Mouse (Mus musculus) MEL (cell line): ENCODE results near the gene Palm3. TPM values are rescaled to one million over a fixed set of nuclear protein-coding genes. Genes with fewer than 3 reads are reported as not detected.

Experiments
- DNase-seq: peaks from one replicate; pipeline ENCODE4 v3.0.0; 2011; ENCODE audit warnings: low read depth, low spot score
- H3K27ac ChIP-seq: 2 replicates; pipeline ENCODE4 v1.5.1; 2012; ENCODE audit warnings: low read depth, mild to moderate bottlenecking, control low read depth, low read length, moderate library complexity; ENCODE audit not compliant: control insufficient read depth
- H3K27me3 ChIP-seq, 2 experiments: fragments of 150-350 bp in 1 of 2; sonication (generic) in 1 of 2; 2 replicates each; pipeline ENCODE4 v1.6.1; 2012; ENCODE audit warnings: low read length in 2 of 2, mild to moderate bottlenecking in 2 of 2, improper control_type of control experiment in 1 of 2, moderate library complexity in 1 of 2; ENCODE audit not compliant: insufficient read depth in 2 of 2, control insufficient read depth in 1 of 2
- H3K36me3 ChIP-seq, 2 experiments: 2 replicates each; pipeline ENCODE4 v1.6.1; 2012 to 2014; ENCODE audit warnings: low read length in 2 of 2, improper control_type of control experiment in 1 of 2, inconsistent platforms in 1 of 2, mild to moderate bottlenecking in 1 of 2; ENCODE audit not compliant: insufficient read depth in 2 of 2, control insufficient read depth in 1 of 2
- H3K4me1 ChIP-seq, 2 experiments: fragments of 150-350 bp in 1 of 2; sonication (generic) in 1 of 2; 2 replicates each; pipeline ENCODE4 v1.6.1; 2012; ENCODE audit warnings: low read length in 2 of 2, improper control_type of control experiment in 1 of 2, mild to moderate bottlenecking in 1 of 2; ENCODE audit not compliant: insufficient read depth in 2 of 2, control insufficient read depth in 1 of 2
- H3K4me3 ChIP-seq, 2 experiments: fragments of 150-350 bp in 1 of 2; sonication (generic) in 1 of 2; 2 replicates each; pipeline ENCODE4 v1.5.1; 2012; ENCODE audit warnings: low read depth in 2 of 2, low read length in 2 of 2, mild to moderate bottlenecking in 2 of 2, moderate library complexity in 2 of 2, control low read depth in 1 of 2, improper control_type of control experiment in 1 of 2; ENCODE audit not compliant: control insufficient read depth in 1 of 2, insufficient read depth in 1 of 2
- H3K79me2 ChIP-seq: 2 replicates; pipeline ENCODE4 v1.6.1; 2012; ENCODE audit warnings: mild to moderate bottlenecking, low read length, moderate library complexity; ENCODE audit not compliant: control insufficient read depth, poor library complexity, insufficient read depth
- H3K9ac ChIP-seq: 2 replicates; pipeline ENCODE4 v1.6.1; 2012; ENCODE audit warnings: low read depth, mild to moderate bottlenecking, control low read depth, low read length, moderate library complexity; ENCODE audit not compliant: control insufficient read depth, poor library complexity, severe bottlenecking
- H3K9me3 ChIP-seq: fragments of 150-350 bp; sonication (generic); replicated peaks from 2 replicates; pipeline ENCODE4 v1.6.1; 2012; ENCODE audit warnings: mild to moderate bottlenecking, low read length, improper control_type of control experiment, moderate library complexity; ENCODE audit not compliant: insufficient read depth
- CHD2 ChIP-seq: IDR thresholded peaks from 2 replicates; pipeline ENCODE4 v1.6.1; 2011; ENCODE audit warnings: low read length, improper control_type of control experiment
- CTCF ChIP-seq, 3 experiments: IDR thresholded peaks in 2 of 3; conservative IDR thresholded peaks in 1 of 3; 2 replicates each; pipeline ENCODE4 v1.5.1; 2011 to 2012; ENCODE audit warnings: low read length in 3 of 3, low read depth in 2 of 3, mild to moderate bottlenecking in 2 of 3, improper control_type of control experiment in 1 of 3, inconsistent platforms in 1 of 3, mixed read lengths in 1 of 3, moderate library complexity in 1 of 3; ENCODE audit not compliant: control insufficient read depth in 1 of 3, insufficient read depth in 1 of 3, poor library complexity in 1 of 3, severe bottlenecking in 1 of 3
- E2F4 ChIP-seq: IDR thresholded peaks from 2 replicates; pipeline ENCODE4 v1.6.1; 2011; ENCODE audit warnings: low read depth, low read length, improper control_type of control experiment, borderline replicate concordance
- HCFC1 ChIP-seq: IDR thresholded peaks from 2 replicates; pipeline ENCODE4 v1.6.1; 2012; ENCODE audit warnings: low read depth, mild to moderate bottlenecking, inconsistent platforms, low read length, improper control_type of control experiment, moderate library complexity
- JUND ChIP-seq: IDR thresholded peaks from 2 replicates; pipeline ENCODE4 v1.6.1; 2011; ENCODE audit warnings: low read depth, mild to moderate bottlenecking, improper control_type of control experiment, low read length
- MAFK ChIP-seq: IDR thresholded peaks from 2 replicates; pipeline ENCODE4 v1.6.1; 2011; ENCODE audit warnings: low read depth, mild to moderate bottlenecking, low read length, improper control_type of control experiment, borderline replicate concordance
- MAX ChIP-seq: IDR thresholded peaks from 2 replicates; pipeline ENCODE4 v1.6.1; 2011; ENCODE audit warnings: low read length, improper control_type of control experiment
- MAZ ChIP-seq: IDR thresholded peaks from 2 replicates; pipeline ENCODE4 v1.6.1; 2012; ENCODE audit warnings: low read depth, mild to moderate bottlenecking, inconsistent platforms, low read length, improper control_type of control experiment
- MEF2A ChIP-seq: IDR thresholded peaks from 2 replicates; pipeline ENCODE4 v1.6.1; 2014; ENCODE audit warnings: low read depth, mild to moderate bottlenecking, inconsistent platforms, low read length, improper control_type of control experiment; ENCODE audit not compliant: poor library complexity, insufficient replicate concordance, severe bottlenecking; ENCODE audit errors: extremely low read depth
- MYC ChIP-seq: IDR thresholded peaks from 2 replicates; pipeline ENCODE4 v1.6.1; 2011; ENCODE audit warnings: low read depth, mild to moderate bottlenecking, low read length, improper control_type of control experiment, moderate library complexity
- NRF1 ChIP-seq: IDR thresholded peaks from 2 replicates; pipeline ENCODE4 v1.6.1; 2014; ENCODE audit warnings: low read depth, mild to moderate bottlenecking, inconsistent platforms, low read length, improper control_type of control experiment, moderate library complexity; ENCODE audit not compliant: poor library complexity, insufficient read depth, severe bottlenecking
- POLR2AphosphoS5 ChIP-seq: IDR thresholded peaks from 2 replicates; pipeline ENCODE4 v1.6.1; 2012; ENCODE audit warnings: low read depth, borderline replicate concordance, mild to moderate bottlenecking, inconsistent platforms, low read length, moderate library complexity, mixed read lengths
- RAD21 ChIP-seq: IDR thresholded peaks from 2 replicates; pipeline ENCODE4 v1.6.1; 2011; ENCODE audit warnings: mild to moderate bottlenecking, low read depth, low read length, improper control_type of control experiment
- RCOR1 ChIP-seq: IDR thresholded peaks from 2 replicates; pipeline ENCODE4 v1.6.1; 2012; ENCODE audit warnings: low read depth, mild to moderate bottlenecking, inconsistent platforms, low read length, improper control_type of control experiment
- TBP ChIP-seq: IDR thresholded peaks from 2 replicates; pipeline ENCODE4 v1.8.0; 2011; ENCODE audit warnings: low read depth, low read length, improper control_type of control experiment
- UBTF ChIP-seq: IDR thresholded peaks from 2 replicates; pipeline ENCODE4 v1.6.1; 2012; ENCODE audit warnings: low read depth, mild to moderate bottlenecking, inconsistent platforms, low read length, improper control_type of control experiment, moderate library complexity, borderline replicate concordance; ENCODE audit not compliant: insufficient read depth
- USF1 ChIP-seq: IDR thresholded peaks from 2 replicates; pipeline ENCODE4 v1.6.1; 2014; ENCODE audit warnings: low read depth, mild to moderate bottlenecking, inconsistent platforms, low read length, improper control_type of control experiment, moderate library complexity
- USF2 ChIP-seq, 2 experiments: IDR thresholded peaks; 2 replicates each; pipeline ENCODE4 v1.6.1; 2011 to 2012; ENCODE audit warnings: improper control_type of control experiment in 2 of 2, low read length in 2 of 2, borderline replicate concordance in 1 of 2, inconsistent platforms in 1 of 2, low read depth in 1 of 2, mild to moderate bottlenecking in 1 of 2; ENCODE audit not compliant: insufficient read depth in 1 of 2
- polyA plus RNA-seq, 2 experiments: library from polyadenylated mRNA; stranded (reverse) in 1 of 2; unstranded in 1 of 2; fragments of >175 nt in 1 of 2; fragments of >200 nt in 1 of 2; gene quantifications; 2 replicates each; pipeline versions ENCODE4 v1.2.1 to v1.2.4; 2012; ENCODE audit warnings: low replicate concordance in 2 of 2, low read depth in 1 of 2; ENCODE audit not compliant: insufficient read length in 2 of 2, insufficient read depth in 1 of 2, missing spikeins in 1 of 2
- total RNA-seq: library from RNA; depleted of rRNA; stranded (reverse); fragments of 300-350 nt; gene quantifications from 2 replicates; pipeline ENCODE4 v1.2.3, GENCODE M21; 2012

Palm3 gene
- total and polyA plus RNA-seq, 3 experiments = 0.65 to 3.6 TPM; not detected in 1

DNA sequence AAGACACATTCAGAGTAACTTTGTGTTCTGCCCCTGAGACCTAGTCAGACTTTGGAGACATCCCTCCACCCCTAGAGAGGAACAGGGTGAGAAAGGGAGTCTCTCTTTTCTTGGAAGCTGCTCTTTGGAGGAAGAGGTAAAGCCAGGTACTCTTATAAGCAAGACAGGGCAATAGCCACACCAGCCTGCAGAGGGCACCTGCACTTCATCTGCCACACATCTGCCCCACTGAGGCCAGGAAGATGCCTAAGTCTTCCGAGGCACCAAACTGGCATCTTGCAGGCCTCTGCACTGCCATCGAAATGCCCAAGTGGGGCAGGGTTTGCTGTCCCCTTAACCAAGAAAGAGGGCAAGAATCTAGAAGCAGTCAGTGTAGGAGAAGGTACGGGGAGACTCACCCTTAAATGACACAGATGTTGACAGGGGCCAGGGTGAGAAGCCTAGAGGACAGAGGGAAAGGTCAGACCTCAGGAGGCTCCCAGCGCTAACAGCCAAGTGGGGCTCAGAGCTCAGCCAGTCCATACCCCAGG is 45.1 kb upstream of the Palm3 start:
- Histone ChIP-seq H3K36me3 (no peaks in the 10 kb centered on the region; a peak in 1 of 4 replicates), H3K9me3 (no peaks in the 10 kb centered on the region), H3K9ac (no peak overlapping the region), H3K79me2 (peaks cover 8% of the 10 kb centered on the region), H3K4me3 (no peak overlapping the region), H3K27ac (no peak overlapping the region), H3K4me1 (peaks cover 2 to 9% of the 10 kb centered on the region in 2 experiments; a peak in 2 of 4 replicates), H3K27me3 (no peaks in the 10 kb centered on the region)
- DNase-seq = peak; percentile 32
- TF ChIP-seq E2F4 (no peak), RAD21 (peak; percentile 22), CTCF (IDR thresholded peaks at IDR 0.05 in 2 of 3, conservative IDR thresholded peaks at IDR 0.05 in 1 of 3; ENCODE audit: control insufficient read depth in 1 of 3, insufficient read depth in 1 of 3, low read depth in 2 of 3, low read length in 3 of 3, poor library complexity in 1 of 3, severe bottlenecking in 1 of 3) (peak; percentile 41 to 53 (median 44)), NRF1 (no peak), MAX (no peak), MAZ (no peak), MEF2A (no peak), USF2 (IDR thresholded peaks at IDR 0.05; ENCODE audit: borderline replicate concordance in 1 of 2, insufficient read depth in 1 of 2, low read depth in 1 of 2, low read length in 2 of 2) (no peak), TBP (no peak), POLR2AphosphoS5 (no peak), HCFC1 (no peak), UBTF (no peak)

DNA sequence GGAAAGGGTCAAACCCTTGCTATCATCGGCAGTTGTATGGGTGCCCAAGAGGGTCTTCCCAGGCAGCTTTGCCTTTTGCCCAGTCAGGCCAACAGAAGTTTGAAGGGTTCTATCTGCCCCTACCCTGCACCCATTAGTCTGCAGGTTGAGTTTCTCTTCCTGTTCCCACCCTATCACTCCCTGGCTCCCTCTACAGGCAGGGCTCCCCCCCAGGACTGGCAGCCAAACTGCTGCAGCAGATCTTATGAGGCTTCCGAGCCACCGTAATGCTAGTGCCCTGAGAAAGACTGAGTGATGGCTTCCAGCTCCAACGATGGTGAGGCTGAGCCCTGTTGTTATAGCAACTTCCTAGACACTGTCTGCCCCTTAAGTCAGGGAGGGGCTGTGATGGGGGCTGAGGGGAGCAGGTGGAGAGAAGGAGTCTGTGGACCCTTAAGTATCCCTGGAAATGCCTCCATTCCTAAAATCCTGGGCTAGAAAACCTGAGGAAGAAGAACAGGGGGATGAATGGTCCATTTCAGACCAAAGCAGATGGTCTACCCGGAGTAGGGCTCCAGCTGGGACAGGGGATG is 44.4 kb upstream of the Palm3 start:
- Histone ChIP-seq H3K27ac (no peak overlapping the region), H3K9ac (no peak overlapping the region), H3K4me1 (peaks cover 4 to 9% of the 10 kb centered on the region in 2 experiments; a peak in 2 of 4 replicates), H3K79me2 (peaks cover 8% of the 10 kb centered on the region), H3K4me3 (no peak overlapping the region), H3K36me3 (peaks cover 0 to 3% of the 10 kb centered on the region in 2 experiments; a peak in 2 of 4 replicates), H3K9me3 (no peaks in the 10 kb centered on the region), H3K27me3 (no peaks in the 10 kb centered on the region)
- TF ChIP-seq E2F4 = no peak
- TF ChIP-seq USF1 = no peak
- no peak for TF ChIP-seq CHD2
- no peak for TF ChIP-seq RCOR1
- no peak for TF ChIP-seq JUND
- TF ChIP-seq TBP = no peak
- TF ChIP-seq MAFK = no peak
- TF ChIP-seq CTCF (IDR thresholded peaks at IDR 0.05 in 2 of 3, conservative IDR thresholded peaks at IDR 0.05 in 1 of 3; ENCODE audit: control insufficient read depth in 1 of 3, insufficient read depth in 1 of 3, low read depth in 2 of 3, low read length in 3 of 3, poor library complexity in 1 of 3, severe bottlenecking in 1 of 3) = 0 out of 6 replicates have a peak, but pooled peaks have one; percentile 7 to 14 (median 8)
- TF ChIP-seq MYC = no peak
- no peak for DNase-seq
